Mouse (Mus musculus) hindbrain, postnatal 0 days (tissue): ENCODE measurements around the gene Ccdc12. TPM values are rescaled to one million over a fixed set of nuclear protein-coding genes. Genes with fewer than 3 reads are reported as not detected.
A peak's percentile ranks its signal among the peaks of the same experiment; 100 is the strongest.

ENCODE experiments used
- ATAC-seq: fragments of 200-750 bp; cut with Nextera tagmentation; 2 replicates; pipeline ENCODE4 v1.8.0; 2017; ENCODE audit warnings: mild to moderate bottlenecking, moderate TSS enrichment, moderate library complexity
- DNase-seq: peaks from one replicate; pipeline ENCODE4 v3.0.0-alpha.2; 2015; ENCODE audit warnings: low spot score
- H3K27ac ChIP-seq: fragments of 300-500 bp; sonication (generic); 2 replicates; pipeline ENCODE4 v1.5.1; 2014; ENCODE audit warnings: mild to moderate bottlenecking
- H3K27me3 ChIP-seq: fragments of 300-500 bp; sonication (generic); 2 replicates; pipeline ENCODE4 v1.6.1; 2014; ENCODE audit warnings: low read length, mixed read lengths; ENCODE audit not compliant: insufficient read depth
- H3K36me3 ChIP-seq: fragments of 300-500 bp; sonication (generic); 2 replicates; pipeline ENCODE4 v1.6.1; 2014; ENCODE audit warnings: low read length, mixed read lengths; ENCODE audit not compliant: insufficient read depth
- H3K4me1 ChIP-seq: fragments of 300-500 bp; sonication (generic); 2 replicates; pipeline ENCODE4 v1.6.1; 2014; ENCODE audit warnings: antibody characterized with exemption, low read length, mixed read lengths; ENCODE audit not compliant: insufficient read depth
- H3K4me2 ChIP-seq: fragments of 300-500 bp; sonication (generic); 2 replicates; pipeline ENCODE4 v1.6.1; 2014; ENCODE audit warnings: low read depth, mild to moderate bottlenecking, low read length, moderate library complexity, mixed read lengths
- H3K4me3 ChIP-seq: fragments of 300-500 bp; sonication (generic); 2 replicates; pipeline ENCODE4 v1.5.1; 2014; ENCODE audit warnings: low read length
- H3K9ac ChIP-seq: fragments of 300-500 bp; sonication (generic); replicated peaks from 2 replicates; pipeline ENCODE4 v1.6.1; 2014; ENCODE audit warnings: mild to moderate bottlenecking, low read length, moderate library complexity, mixed read lengths
- H3K9me3 ChIP-seq: fragments of 300-500 bp; sonication (generic); 2 replicates; pipeline ENCODE4 v1.6.1; 2016; ENCODE audit warnings: low read length, mixed read lengths
- CTCF ChIP-seq: IDR thresholded peaks from 2 replicates; pipeline ENCODE4 v1.5.1; 2016; ENCODE audit warnings: antibody characterized with exemption, control low read depth, low read depth
- WGBS: fragments of 180-500 bp; shearing (Covaris S2); extraction: QIAGEN DNeasy Blood & Tissue Kit; methylation state at CpG from one replicate; pipeline ENCODE4 v1.1.7; 2014; 5-methylcytosine and 5-hydroxymethylcytosine counted together
- polyA plus RNA-seq: library from polyadenylated mRNA; unstranded; fragments of >200 nt; fragmentation: Nextera tagmentation; extraction: Ambion mirVana; gene quantifications from 2 replicates; pipeline ENCODE4 v1.2.1, GENCODE M21; 2015
- total RNA-seq: library from RNA; depleted of rRNA; stranded (reverse); fragments of >200 nt; gene quantifications from 2 replicates; pipeline ENCODE4 v1.2.3, GENCODE M21; 2014

Ccdc12 gene
- total and polyA plus RNA-seq, 2 experiments from 2014 or later: 17.0 to 113 TPM

DNA sequence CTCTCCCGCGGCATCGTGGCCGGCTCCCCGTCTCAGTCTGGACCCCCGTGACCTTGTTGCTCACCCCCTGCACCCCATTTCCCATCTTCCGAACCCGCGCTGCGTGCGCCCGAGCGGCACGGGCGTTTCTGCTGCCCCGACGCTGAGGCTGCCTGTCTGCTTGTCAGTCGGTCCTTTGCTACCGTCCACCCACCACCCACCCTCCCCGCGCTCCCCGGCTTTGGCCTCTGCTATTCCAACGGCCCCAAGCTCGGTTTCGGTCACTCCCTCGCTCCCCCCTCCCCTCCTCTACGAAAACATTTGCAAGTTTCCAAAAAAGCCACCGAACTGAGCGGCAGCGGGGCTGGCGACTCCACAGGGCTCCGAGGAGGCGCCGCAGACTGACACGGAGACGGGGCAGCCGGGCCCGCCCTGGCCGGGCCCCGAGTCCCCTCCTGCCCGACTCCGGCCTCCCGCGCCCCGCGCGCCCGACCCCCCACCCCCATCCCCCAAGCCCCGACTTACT lies 86.7 kb downstream of the Ccdc12 start:
- Histone ChIP-seq H3K4me3 (peak overlapping the region; percentile 46), H3K9me3 (no peaks in the 10 kb centered on the region), H3K9ac (peak overlapping the region; percentile 51), H3K36me3 (no peaks in the 10 kb centered on the region), H3K4me2 (peak overlapping the region; percentile 67), H3K27me3 (no peaks in the 10 kb centered on the region), H3K4me1 (no peaks in the 10 kb centered on the region), H3K27ac (peak overlapping the region; percentile 15; the same call in 1 of the 2 replicates)
- DNase-seq (peak; percentile 37), ATAC-seq (peak; percentile 30; the same call in 1 of the 2 replicates)
- no peak for TF ChIP-seq CTCF
- WGBS: under 1% methylated on average over 41 of the region's 49 CpGs

DNA sequence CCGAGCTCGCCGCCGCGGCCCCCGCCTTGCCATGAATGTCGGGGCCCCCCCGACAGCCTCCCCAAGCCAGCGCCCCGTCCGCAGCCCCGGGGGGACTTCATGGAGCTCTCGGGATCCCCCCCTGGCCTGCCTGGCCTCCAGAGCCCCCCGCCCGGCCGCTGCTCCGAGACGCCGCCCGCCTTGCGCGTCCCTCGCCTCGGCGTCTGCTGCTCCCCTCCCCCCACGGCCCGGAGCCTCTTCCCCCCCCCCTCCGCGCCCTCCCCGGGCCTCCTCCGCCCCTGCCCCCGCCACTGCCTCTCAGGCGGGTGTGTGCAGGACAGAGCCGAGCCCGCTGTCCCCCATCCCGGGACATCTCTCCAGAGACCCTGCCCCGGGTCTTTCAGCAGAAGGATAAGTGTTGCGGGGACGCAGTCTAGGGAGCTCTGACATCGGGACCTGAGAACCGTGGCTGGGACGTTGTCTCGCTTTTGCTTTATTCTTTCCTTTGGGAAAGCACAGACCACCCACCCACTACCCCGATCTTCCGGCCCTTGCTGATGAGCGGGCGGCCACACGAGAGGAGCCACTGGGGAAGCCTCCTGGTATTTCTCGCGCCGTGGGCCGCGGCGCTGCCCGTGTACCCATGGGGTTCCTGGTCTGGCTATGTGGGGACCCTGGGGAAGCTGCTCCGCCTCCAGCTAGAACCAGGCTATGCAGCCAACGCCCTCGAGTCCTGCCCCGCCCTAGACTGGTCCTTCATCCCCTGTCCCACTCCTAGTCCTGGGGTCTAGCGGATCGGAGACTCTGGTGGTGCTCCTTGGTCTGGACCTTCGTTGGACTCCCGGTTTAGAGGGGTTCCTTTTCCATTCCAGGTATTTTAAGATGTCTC lies 87.4 kb downstream of the Ccdc12 start:
- peak overlapping the region; percentile 67 for H3K4me2 ChIP-seq
- H3K27me3 ChIP-seq: no peaks in the 10 kb centered on the region
- H3K9ac ChIP-seq: peak overlapping the region; percentile 51
- peak overlapping the region; percentile 46 for H3K4me3 ChIP-seq
- H3K36me3 ChIP-seq: no peaks in the 10 kb centered on the region
- DNase-seq (peak; percentile 40), ATAC-seq (peak; percentile 50)
- no peaks in the 10 kb centered on the region for H3K9me3 ChIP-seq
- TF ChIP-seq CTCF: no peak
- 5% methylated on average over 49 of the region's 63 CpGs for WGBS
- H3K27ac ChIP-seq: peak overlapping the region; percentile 15; the same call in 1 of the 2 replicates
- no peaks in the 10 kb centered on the region for H3K4me1 ChIP-seq

- H3K4me1 ChIP-seq: no peaks in the 10 kb centered on the region
- DNase-seq (no peak), ATAC-seq (no peak)
- no peaks in the 10 kb centered on the region for H3K36me3 ChIP-seq
- no peaks in the 10 kb centered on the region for H3K27me3 ChIP-seq
- no peak overlapping the region for H3K27ac ChIP-seq
- TF ChIP-seq CTCF: no peak
- H3K9me3 ChIP-seq: no peaks in the 10 kb centered on the region
- no peak overlapping the region for H3K9ac ChIP-seq
- 39% methylated on average over 5 of the region's 5 CpGs for WGBS
- H3K4me2 ChIP-seq: no peak overlapping the region
- H3K4me3 ChIP-seq: no peak overlapping the region
Measured at GRCm38 (mm10) chr9:110745752-110746151, 89.4 kb downstream of the Ccdc12 start.

DNA sequence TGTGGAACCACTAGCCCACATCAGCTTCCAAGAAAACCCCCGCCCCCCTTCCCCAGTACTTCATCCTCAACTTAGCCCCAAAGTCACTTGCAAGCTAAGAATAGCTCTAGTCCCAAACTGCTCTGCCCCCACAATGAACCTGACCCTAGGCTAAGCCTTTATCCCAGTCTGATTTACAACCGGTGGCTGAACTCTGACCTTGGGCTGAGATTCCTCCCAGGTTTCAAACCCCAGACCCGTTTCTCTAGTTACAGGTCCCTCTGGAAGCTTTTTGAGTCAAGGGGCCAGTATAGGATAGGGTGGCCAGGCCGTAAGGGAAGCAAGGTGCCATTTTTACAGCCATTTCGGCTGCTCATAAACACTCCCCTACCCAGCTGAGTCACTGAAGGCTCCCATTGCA lies 89.9 kb downstream of the Ccdc12 start:
- no peak overlapping the region for H3K9ac ChIP-seq
- H3K27ac ChIP-seq: no peak overlapping the region
- no peaks in the 10 kb centered on the region for H3K27me3 ChIP-seq
- no peaks in the 10 kb centered on the region for H3K9me3 ChIP-seq
- DNase-seq: no peak
- no peak overlapping the region for H3K4me2 ChIP-seq
- TF ChIP-seq CTCF: no peak
- no peaks in the 10 kb centered on the region for H3K4me1 ChIP-seq
- no peak overlapping the region for H3K4me3 ChIP-seq
- 58% methylated on average over 5 of the region's 5 CpGs for WGBS
- no peaks in the 10 kb centered on the region for H3K36me3 ChIP-seq
- no peak for ATAC-seq

- H3K4me3 ChIP-seq: no peak within 1 kb of the TSS
- H3K9me3 ChIP-seq: no peaks in the 10 kb centered on the region
- no peak within 1 kb of the TSS for H3K9ac ChIP-seq
- H3K27me3 ChIP-seq: no peaks in the 10 kb centered on the region
- no peak within 1 kb of the TSS for H3K4me2 ChIP-seq
- H3K27ac ChIP-seq: no peak within 1 kb of the TSS
- no peak for ATAC-seq
- H3K36me3 ChIP-seq: no peaks in the 10 kb centered on the region
- no peak for DNase-seq
- H3K4me1 ChIP-seq: no peaks in the 10 kb centered on the region
- WGBS: 73% methylated on average over 7 of the region's 7 CpGs
- TF ChIP-seq CTCF: no peak
Measured at GRCm38 (mm10) chr9:110746961-110747360, 90.7 kb downstream of the Ccdc12 start, which contains the start of gene Pth1r. Pth1r (minus strand) TSS chr9:110747145.

DNA sequence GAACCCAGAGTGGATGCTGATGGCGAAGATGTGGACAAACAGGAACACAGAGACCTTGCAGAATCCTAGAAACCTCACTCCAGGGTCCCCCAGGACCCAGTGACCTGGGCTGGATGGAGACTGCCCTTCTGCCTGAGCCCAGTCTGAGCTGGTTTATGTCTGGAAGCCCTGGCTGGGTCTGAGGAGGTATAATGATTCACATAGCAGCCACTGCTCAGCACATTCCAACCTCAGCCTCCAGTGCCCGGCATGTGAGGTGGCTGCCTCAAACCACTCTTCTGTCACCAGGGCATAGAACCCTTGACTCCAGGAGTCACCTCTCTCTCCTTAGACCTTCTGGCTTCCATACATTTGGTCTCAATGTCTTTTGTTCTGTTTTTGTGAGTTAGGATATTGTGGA lies 92.1 kb downstream of the Ccdc12 start:
- Histone ChIP-seq H3K9ac (no peak overlapping the region), H3K27ac (no peak overlapping the region), H3K4me2 (no peak overlapping the region), H3K4me1 (no peaks in the 10 kb centered on the region), H3K27me3 (no peaks in the 10 kb centered on the region), H3K9me3 (no peaks in the 10 kb centered on the region), H3K4me3 (no peak overlapping the region), H3K36me3 (no peaks in the 10 kb centered on the region)
- ATAC-seq (no peak), DNase-seq (no peak)
- no peak for TF ChIP-seq CTCF
- 80% methylated on average over 2 of the region's 2 CpGs for WGBS
